Mouse (Mus musculus) gonadal fat pad, adult 2 months (tissue): ENCODE measurements around the gene Spp1. TPM values are rescaled to one million over a fixed set of nuclear protein-coding genes. Genes with fewer than 3 reads are reported as not detected.

Source experiments
- DNase-seq: peaks from one replicate; pipeline ENCODE4 v3.0.0-alpha.2; 2012; ENCODE audit warnings: low read depth
- polyA plus RNA-seq: library from polyadenylated mRNA; depleted of rRNA; stranded (reverse); fragments of >200 nt; gene quantifications from 2 replicates; pipeline ENCODE4 v1.2.3, GENCODE M21; 2012; rRNA removed

The Spp1 gene
- polyA plus RNA-seq = 1.2 and 1.7 TPM in 2 replicates

GRCm38 (mm10) chr5:104434835-104435301 is at the start of gene Spp1:
Gene Spp1 (plus strand): TSS chr5:104435118.
- DNase-seq = no peak

- DNase-seq = no peak
Observed at GRCm38 (mm10) chr5:104385521-104385920, 49.4 kb upstream of the Spp1 start.

GRCm38 (mm10) chr5:104386908-104387307 is 48.0 kb upstream of the Spp1 start:
- no peak for DNase-seq

GRCm38 (mm10) chr5:104390962-104391361 is 44.0 kb upstream of the Spp1 start:
- no peak for DNase-seq

GRCm38 (mm10) chr5:104392784-104393183 is 42.1 kb upstream of the Spp1 start:
- no peak for DNase-seq

GRCm38 (mm10) chr5:104396286-104396685 is 38.6 kb upstream of the Spp1 start:
- no peak for DNase-seq

- no peak for DNase-seq
Observed at GRCm38 (mm10) chr5:104398001-104398400, 36.9 kb upstream of the Spp1 start.

GRCm38 (mm10) chr5:104399291-104399950 is 35.5 kb upstream of the Spp1 start:
- DNase-seq = no peak

GRCm38 (mm10) chr5:104399970-104400369 is 34.9 kb upstream of the Spp1 start:
- no peak for DNase-seq

- no peak for DNase-seq
Observed at GRCm38 (mm10) chr5:104402651-104403050, 32.3 kb upstream of the Spp1 start.

GRCm38 (mm10) chr5:104403351-104403750 is 31.6 kb upstream of the Spp1 start:
- no peak for DNase-seq

- DNase-seq = no peak
Observed at GRCm38 (mm10) chr5:104404551-104404950, 30.4 kb upstream of the Spp1 start.

GRCm38 (mm10) chr5:104405051-104405450 is 29.9 kb upstream of the Spp1 start:
- DNase-seq = no peak

GRCm38 (mm10) chr5:104406756-104407155 is 28.2 kb upstream of the Spp1 start:
- no peak for DNase-seq

- no peak for DNase-seq
Observed at GRCm38 (mm10) chr5:104407541-104408231, 27.2 kb upstream of the Spp1 start.

GRCm38 (mm10) chr5:104408549-104408948 is 26.4 kb upstream of the Spp1 start:
- no peak for DNase-seq

GRCm38 (mm10) chr5:104415999-104416398 is 18.9 kb upstream of the Spp1 start:
- no peak for DNase-seq

GRCm38 (mm10) chr5:104417028-104417427 is 17.9 kb upstream of the Spp1 start:
- no peak for DNase-seq

GRCm38 (mm10) chr5:104417721-104418120 is 17.2 kb upstream of the Spp1 start:
- no peak for DNase-seq

GRCm38 (mm10) chr5:104422039-104422438 is 12.9 kb upstream of the Spp1 start:
- DNase-seq = no peak

- no peak for DNase-seq
Observed at GRCm38 (mm10) chr5:104423861-104424260, 11.1 kb upstream of the Spp1 start.

GRCm38 (mm10) chr5:104425949-104426348 is 9.0 kb upstream of the Spp1 start:
- DNase-seq = no peak

- DNase-seq = no peak
Observed at GRCm38 (mm10) chr5:104432886-104433285, 2.0 kb upstream of the Spp1 start.
